Mouse (Mus musculus) lung, embryonic 14.5 days (tissue): ENCODE data around the gene Gm20518. TPM values are rescaled to one million over a fixed set of nuclear protein-coding genes. Genes with fewer than 3 reads are reported as not detected.

Experiments used
- ATAC-seq: fragments of 200-750 bp; cut with Nextera tagmentation; 2 replicates; pipeline ENCODE4 v1.8.0; 2017; ENCODE audit warnings: mild to moderate bottlenecking, moderate TSS enrichment, moderate library complexity; ENCODE audit not compliant: insufficient read depth
- DNase-seq: peaks from one replicate; pipeline ENCODE4 v3.0.0-alpha.2; 2015
- H3K27ac ChIP-seq: fragments of 300-500 bp; sonication (generic); 2 replicates; pipeline ENCODE4 v1.5.1; 2014; ENCODE audit warnings: low read depth, mild to moderate bottlenecking, moderate library complexity
- H3K27me3 ChIP-seq: fragments of 300-500 bp; sonication (generic); 2 replicates; pipeline ENCODE4 v1.6.1; 2014; ENCODE audit warnings: low read length, control low read depth; ENCODE audit not compliant: insufficient read depth
- H3K36me3 ChIP-seq: fragments of 300-500 bp; sonication (generic); 2 replicates; pipeline ENCODE4 v1.6.1; 2014; ENCODE audit warnings: control low read depth; ENCODE audit not compliant: insufficient read depth
- H3K4me1 ChIP-seq: fragments of 300-500 bp; sonication (generic); 2 replicates; pipeline ENCODE4 v1.6.1; 2014; ENCODE audit warnings: antibody characterized with exemption, control low read depth; ENCODE audit not compliant: insufficient read depth
- H3K4me2 ChIP-seq: fragments of 300-500 bp; sonication (generic); 2 replicates; pipeline ENCODE4 v1.6.1; 2014; ENCODE audit warnings: mild to moderate bottlenecking
- H3K4me3 ChIP-seq: fragments of 300-500 bp; sonication (generic); 2 replicates; pipeline ENCODE4 v1.5.1; 2014; ENCODE audit warnings: low read depth, low read length
- H3K9ac ChIP-seq: fragments of 300-500 bp; sonication (generic); 2 replicates; pipeline ENCODE4 v1.6.1; 2014
- H3K9me3 ChIP-seq: fragments of 300-500 bp; sonication (generic); 2 replicates; pipeline ENCODE4 v1.6.1; 2016; ENCODE audit warnings: low read depth, low read length, control low read depth
- CTCF ChIP-seq: IDR thresholded peaks from 2 replicates; pipeline ENCODE4 v1.5.1; 2016; ENCODE audit warnings: antibody characterized with exemption, low read depth
- WGBS: fragments of 180-500 bp; shearing (Covaris S2); extraction: QIAGEN DNeasy Blood & Tissue Kit; methylation state at CpG from one replicate; pipeline ENCODE4 v1.1.7; 2014; 5-methylcytosine and 5-hydroxymethylcytosine counted together
- polyA plus RNA-seq: library from polyadenylated mRNA; unstranded; fragments of >200 nt; fragmentation: Nextera tagmentation; extraction: Ambion mirVana; gene quantifications from 2 replicates; pipeline ENCODE4 v1.2.1, GENCODE M21; 2014

The Gm20518 gene
- polyA plus RNA-seq, 1 experiment from 2014 or later, result 0.29 TPM

GRCm38 (mm10) chr16:17802456-17802838, 89.0 kb downstream of the Gm20518 start:
- WGBS, result 26% methylated on average over 18 of the region's 18 CpGs
- no peaks in the 10 kb centered on the region for H3K9me3 ChIP-seq
- peaks cover 42% of the 10 kb centered on the region; the same call in 1 of the 2 replicates for H3K36me3 ChIP-seq
- H3K27ac ChIP-seq, result no peak overlapping the region
- peak overlapping the region; percentile 29 for H3K9ac ChIP-seq
- H3K4me1 ChIP-seq, result peaks cover 50% of the 10 kb centered on the region
- DNase-seq, result peak; percentile 25
- no peak for TF ChIP-seq CTCF
- peak overlapping the region; percentile 31 for H3K4me3 ChIP-seq
- no peak for ATAC-seq
- H3K27me3 ChIP-seq, result peaks cover 63% of the 10 kb centered on the region
- peak overlapping the region; percentile 59 for H3K4me2 ChIP-seq

DNA sequence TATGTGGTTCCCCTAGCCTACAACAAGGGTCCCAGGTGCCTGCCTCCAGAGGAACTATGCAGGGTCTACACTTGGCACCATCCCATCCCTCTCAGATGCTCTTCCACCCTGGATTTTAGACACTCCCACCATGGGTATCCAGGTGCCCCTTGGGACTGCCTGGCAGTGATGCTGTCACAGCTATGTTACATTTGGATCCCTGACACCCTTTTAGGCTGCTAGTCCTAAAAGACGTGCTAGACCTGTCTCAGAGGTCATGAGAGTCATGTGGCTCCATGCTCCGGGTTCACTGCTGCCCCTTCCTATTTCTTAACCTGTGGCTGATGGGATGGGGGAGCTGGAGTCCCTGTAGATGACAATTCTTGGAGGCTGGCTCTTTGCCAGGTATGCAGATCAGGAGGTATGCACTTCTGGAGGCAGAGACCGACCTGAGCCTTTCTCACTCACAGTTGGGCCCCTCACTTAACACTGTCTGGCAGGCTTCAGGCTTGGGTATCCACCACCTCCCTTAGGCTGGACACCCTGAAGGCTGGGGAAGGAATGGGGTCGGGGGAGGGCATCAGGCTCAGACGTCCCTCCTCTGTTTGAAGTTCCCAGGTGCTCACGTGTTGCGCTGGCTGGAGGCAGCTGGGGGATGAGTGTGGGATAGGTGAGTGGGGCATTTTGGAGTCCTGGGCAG, 89.6 kb downstream of the Gm20518 start:
- Histone ChIP-seq H3K4me2 (peak overlapping the region; percentile 59), H3K9me3 (no peaks in the 10 kb centered on the region), H3K9ac (no peak overlapping the region), H3K4me1 (peaks cover 46% of the 10 kb centered on the region), H3K27ac (no peak overlapping the region), H3K36me3 (peaks cover 37% of the 10 kb centered on the region; the same call in 1 of the 2 replicates), H3K27me3 (peaks cover 61% of the 10 kb centered on the region), H3K4me3 (peak overlapping the region; percentile 31)
- 20% methylated on average over 7 of the region's 7 CpGs for WGBS
- DNase-seq (peak; percentile 51), ATAC-seq (no peak)
- no peak for TF ChIP-seq CTCF

GRCm38 (mm10) chr16:17799584-17799983, 91.9 kb downstream of the Gm20518 start:
- Histone ChIP-seq H3K9ac (no peak overlapping the region), H3K27me3 (peaks cover 38% of the 10 kb centered on the region)
- ATAC-seq, result no peak

GRCm38 (mm10) chr16:17798321-17799180, 92.9 kb downstream of the Gm20518 start:
- Histone ChIP-seq H3K27me3 (peaks cover 29% of the 10 kb centered on the region), H3K4me3 (peak overlapping the region; percentile 79), H3K4me2 (peak overlapping the region; percentile 82), H3K36me3 (peaks cover 18% of the 10 kb centered on the region), H3K27ac (peak overlapping the region; percentile 97), H3K4me1 (peaks cover 33% of the 10 kb centered on the region), H3K9ac (peak overlapping the region; percentile 93), H3K9me3 (no peaks in the 10 kb centered on the region)
- WGBS, result 3% methylated on average over 39 of the region's 45 CpGs
- ATAC-seq (peak; percentile 79), DNase-seq (peak; percentile 91)
- no peak for TF ChIP-seq CTCF

More at GRCm38 (mm10) chr16:17799584-17799983, 91.9 kb downstream of the Gm20518 start:
- Histone ChIP-seq H3K27ac (no peak overlapping the region), H3K4me3 (peak overlapping the region; percentile 79; the same call in 1 of the 2 replicates), H3K4me2 (peak overlapping the region; percentile 82), H3K4me1 (peaks cover 43% of the 10 kb centered on the region), H3K36me3 (peaks cover 22% of the 10 kb centered on the region; the same call in 1 of the 2 replicates), H3K9me3 (no peaks in the 10 kb centered on the region)
- DNase-seq, result no peak
- TF ChIP-seq CTCF, result no peak

DNA sequence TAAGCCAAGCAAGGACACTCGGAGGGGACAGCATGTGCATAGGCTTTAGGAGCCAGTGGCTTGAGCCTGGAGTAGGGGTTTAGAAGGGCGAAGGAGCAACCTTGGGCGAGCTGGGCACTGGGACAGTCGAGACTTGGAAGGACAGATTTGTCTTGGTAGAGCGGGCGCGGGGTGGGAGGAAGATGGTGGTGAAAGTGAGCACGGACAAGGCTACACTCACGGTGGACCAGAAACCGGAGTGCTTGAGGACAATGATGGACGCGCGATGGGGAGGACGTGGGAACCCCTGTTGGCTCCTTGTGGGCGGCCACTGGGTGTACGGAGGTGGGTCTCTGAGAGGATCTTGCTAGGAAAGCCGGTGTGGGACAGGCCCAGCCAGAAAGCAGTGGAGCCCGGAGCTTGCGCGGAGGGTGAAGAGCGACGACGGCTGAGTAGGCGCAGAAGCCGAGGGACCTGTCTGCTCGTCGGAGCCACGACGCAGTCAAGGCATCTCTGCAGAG, 93.6 kb downstream of the Gm20518 start:
- Histone ChIP-seq H3K27ac (peak overlapping the region; percentile 97), H3K9me3 (no peaks in the 10 kb centered on the region), H3K36me3 (peaks cover 18% of the 10 kb centered on the region), H3K4me2 (peak overlapping the region; percentile 82), H3K4me3 (peak overlapping the region; percentile 79), H3K27me3 (peaks cover 23% of the 10 kb centered on the region), H3K4me1 (peaks cover 26% of the 10 kb centered on the region), H3K9ac (peak overlapping the region; percentile 93)
- ATAC-seq (peak; percentile 18), DNase-seq (peak; percentile 58)
- no peak for TF ChIP-seq CTCF
- 4% methylated on average over 29 of the region's 29 CpGs for WGBS

- ATAC-seq (peak; percentile 71), DNase-seq (peak; percentile 88)
- TF ChIP-seq CTCF, result no peak
- Histone ChIP-seq H3K4me2 (peak within 1 kb of the TSS; percentile 82), H3K9me3 (no peaks in the 10 kb centered on the region), H3K27ac (peak within 1 kb of the TSS; percentile 97), H3K27me3 (peaks cover 16% of the 10 kb centered on the region), H3K9ac (peak within 1 kb of the TSS; percentile 93), H3K4me3 (peak within 1 kb of the TSS; percentile 79), H3K36me3 (peaks cover 22% of the 10 kb centered on the region), H3K4me1 (peaks cover 19% of the 10 kb centered on the region)
- under 1% methylated on average over 69 of the region's 81 CpGs for WGBS
These were observed 94.3 kb downstream of the Gm20518 start, which contains the start of gene Scarf2 for GRCm38 (mm10) chr16:17796971-17797811. Gene Scarf2, plus strand, starts transcription at chr16:17797282.
